Mouse (Mus musculus) hindbrain, embryonic 12.5 days (tissue): ENCODE data around the gene Lmnb2. TPM values are rescaled to one million over a fixed set of nuclear protein-coding genes. Genes with fewer than 3 reads are reported as not detected.

Source experiments
- ATAC-seq: fragments of 200-750 bp; cut with Nextera tagmentation; 2 replicates; pipeline ENCODE4 v1.8.0; 2017; ENCODE audit warnings: moderate TSS enrichment; ENCODE audit not compliant: low FRiP score
- H3K27ac ChIP-seq: fragments of 300-500 bp; sonication (generic); 2 replicates; pipeline ENCODE4 v1.5.1; 2016; ENCODE audit warnings: mild to moderate bottlenecking
- H3K27me3 ChIP-seq: fragments of 300-500 bp; sonication (generic); 2 replicates; pipeline ENCODE4 v1.6.1; 2016; ENCODE audit warnings: mild to moderate bottlenecking
- H3K36me3 ChIP-seq: fragments of 300-500 bp; sonication (generic); 2 replicates; pipeline ENCODE4 v1.6.1; 2016; ENCODE audit warnings: mild to moderate bottlenecking
- H3K4me1 ChIP-seq: fragments of 300-500 bp; sonication (generic); 2 replicates; pipeline ENCODE4 v1.6.1; 2016
- H3K4me2 ChIP-seq: fragments of 300-500 bp; sonication (generic); replicated peaks from 2 replicates; pipeline ENCODE4 v1.6.1; 2016; ENCODE audit warnings: mild to moderate bottlenecking
- H3K4me3 ChIP-seq: fragments of 300-500 bp; sonication (generic); 2 replicates; pipeline ENCODE4 v1.5.1; 2016; ENCODE audit warnings: mild to moderate bottlenecking
- H3K9ac ChIP-seq: fragments of 300-500 bp; sonication (generic); 2 replicates; pipeline ENCODE4 v1.6.1; 2016; ENCODE audit warnings: mild to moderate bottlenecking, moderate library complexity
- H3K9me3 ChIP-seq: fragments of 300-500 bp; sonication (generic); replicated peaks from 2 replicates; pipeline ENCODE4 v1.6.1; 2016; ENCODE audit warnings: mild to moderate bottlenecking
- WGBS: fragments of 180-500 bp; shearing (Covaris S2); methylation state at CpG from one replicate; pipeline ENCODE4 v1.1.7; 2016; 5-methylcytosine and 5-hydroxymethylcytosine counted together
- polyA plus RNA-seq: library from polyadenylated mRNA; unstranded; fragments of >200 nt; fragmentation: Nextera tagmentation; extraction: Ambion mirVana; gene quantifications from 2 replicates; pipeline ENCODE4 v1.2.1, GENCODE M21; 2016

The Lmnb2 gene
- polyA plus RNA-seq, 1 experiment from 2014 or later = 56.8 TPM

GRCm38 (mm10) chr10:80933421-80933979 lies 15.5 kb upstream of the Lmnb2 start:
- H3K27me3 ChIP-seq = peaks cover 84% of the 10 kb centered on the region
- no peak overlapping the region for H3K27ac ChIP-seq
- no peaks in the 10 kb centered on the region for H3K36me3 ChIP-seq
- H3K4me2 ChIP-seq = peak overlapping the region; percentile 35
- no peak for ATAC-seq
- H3K4me1 ChIP-seq = peaks cover 88% of the 10 kb centered on the region
- peak overlapping the region; percentile 45; the same call in 1 of the 2 replicates for H3K4me3 ChIP-seq
- no peaks in the 10 kb centered on the region for H3K9me3 ChIP-seq
- WGBS = 3% methylated on average over 21 of the region's 21 CpGs
- no peak overlapping the region for H3K9ac ChIP-seq

- Histone ChIP-seq H3K4me2 (peak overlapping the region; percentile 75), H3K4me3 (peak overlapping the region; percentile 45), H3K27me3 (peaks cover 78% of the 10 kb centered on the region), H3K9me3 (no peaks in the 10 kb centered on the region), H3K9ac (0 out of 2 replicates have a peak overlapping the region, but pooled peaks have one; percentile 27), H3K4me1 (peaks cover 83% of the 10 kb centered on the region), H3K27ac (no peak overlapping the region), H3K36me3 (no peaks in the 10 kb centered on the region)
- no peak for ATAC-seq
- 1% methylated on average over 17 of the region's 17 CpGs for WGBS
Observed at GRCm38 (mm10) chr10:80932700-80933420, 14.8 kb upstream of the Lmnb2 start.

GRCm38 (mm10) chr10:80932206-80932605 lies 14.2 kb upstream of the Lmnb2 start:
- peaks cover 71% of the 10 kb centered on the region for H3K27me3 ChIP-seq
- H3K27ac ChIP-seq = no peak overlapping the region
- peaks cover 77% of the 10 kb centered on the region for H3K4me1 ChIP-seq
- ATAC-seq = no peak
- H3K9ac ChIP-seq = no peak overlapping the region
- H3K36me3 ChIP-seq = no peaks in the 10 kb centered on the region
- H3K4me2 ChIP-seq = peak overlapping the region; percentile 75
- H3K9me3 ChIP-seq = no peaks in the 10 kb centered on the region
- H3K4me3 ChIP-seq = peak overlapping the region; percentile 45
- under 1% methylated on average over 20 of the region's 20 CpGs for WGBS

GRCm38 (mm10) chr10:80931695-80932094 lies 13.7 kb upstream of the Lmnb2 start:
- H3K27ac ChIP-seq = no peak overlapping the region
- H3K4me1 ChIP-seq = peaks cover 71% of the 10 kb centered on the region
- H3K36me3 ChIP-seq = no peaks in the 10 kb centered on the region
- under 1% methylated on average over 26 of the region's 26 CpGs for WGBS
- ATAC-seq = no peak
- peak overlapping the region; percentile 75 for H3K4me2 ChIP-seq
- H3K27me3 ChIP-seq = peaks cover 66% of the 10 kb centered on the region
- no peak overlapping the region for H3K9ac ChIP-seq
- H3K4me3 ChIP-seq = peak overlapping the region; percentile 45
- H3K9me3 ChIP-seq = no peaks in the 10 kb centered on the region

- Histone ChIP-seq H3K27me3 (peaks cover 61% of the 10 kb centered on the region), H3K27ac (no peak overlapping the region), H3K4me2 (peak overlapping the region; percentile 75), H3K4me1 (peaks cover 67% of the 10 kb centered on the region), H3K9me3 (no peaks in the 10 kb centered on the region), H3K4me3 (peak overlapping the region; percentile 45), H3K36me3 (no peaks in the 10 kb centered on the region), H3K9ac (peak overlapping the region; percentile 58; the same call in 1 of the 2 replicates)
- no peak for ATAC-seq
- 4% methylated on average over 14 of the region's 14 CpGs for WGBS
Observed at GRCm38 (mm10) chr10:80931153-80931671, 13.2 kb upstream of the Lmnb2 start.

GRCm38 (mm10) chr10:80930361-80931152 lies 12.5 kb upstream of the Lmnb2 start:
- peak; percentile 22; the same call in 1 of the 2 replicates for ATAC-seq
- no peaks in the 10 kb centered on the region for H3K9me3 ChIP-seq
- under 1% methylated on average over 45 of the region's 45 CpGs for WGBS

GRCm38 (mm10) chr10:80929299-80930226 lies 11.5 kb upstream of the Lmnb2 start, which contains the start of gene Gadd45b:
TSS of gene Gadd45b (plus strand) at chr10:80930073.
- H3K9me3 ChIP-seq = no peaks in the 10 kb centered on the region
- H3K27ac ChIP-seq = peak within 1 kb of the TSS; percentile 75
- H3K36me3 ChIP-seq = no peaks in the 10 kb centered on the region
- peaks cover 54% of the 10 kb centered on the region for H3K4me1 ChIP-seq
- ATAC-seq = peak; percentile 88
- peak within 1 kb of the TSS; percentile 68 for H3K9ac ChIP-seq
- H3K4me3 ChIP-seq = peak within 1 kb of the TSS; percentile 45
- H3K4me2 ChIP-seq = peak within 1 kb of the TSS; percentile 91
- under 1% methylated on average over 56 of the region's 56 CpGs for WGBS
- H3K27me3 ChIP-seq = peaks cover 45% of the 10 kb centered on the region

More at GRCm38 (mm10) chr10:80930361-80931152, 12.5 kb upstream of the Lmnb2 start:
- H3K36me3 ChIP-seq = no peaks in the 10 kb centered on the region
- no peak overlapping the region for H3K27ac ChIP-seq
- H3K4me1 ChIP-seq = peaks cover 60% of the 10 kb centered on the region
- H3K4me3 ChIP-seq = peak overlapping the region; percentile 45
- H3K9ac ChIP-seq = peak overlapping the region; percentile 58
- peak overlapping the region; percentile 75 for H3K4me2 ChIP-seq
- peaks cover 55% of the 10 kb centered on the region for H3K27me3 ChIP-seq

- Histone ChIP-seq H3K36me3 (no peaks in the 10 kb centered on the region), H3K4me1 (peaks cover 46% of the 10 kb centered on the region), H3K9ac (peak overlapping the region; percentile 68), H3K27me3 (peaks cover 36% of the 10 kb centered on the region), H3K9me3 (no peaks in the 10 kb centered on the region), H3K4me2 (peak overlapping the region; percentile 91), H3K4me3 (peak overlapping the region; percentile 45), H3K27ac (peak overlapping the region; percentile 75)
- ATAC-seq = peak; percentile 36
- under 1% methylated on average over 47 of the region's 48 CpGs for WGBS
Observed at GRCm38 (mm10) chr10:80928586-80929298, 10.7 kb upstream of the Lmnb2 start.

- peaks cover 4% of the 10 kb centered on the region for H3K27me3 ChIP-seq
- no peak for ATAC-seq
- WGBS = 42% methylated on average over 3 of the region's 3 CpGs
- H3K4me1 ChIP-seq = peaks cover 20% of the 10 kb centered on the region
- H3K9me3 ChIP-seq = no peaks in the 10 kb centered on the region
- no peak overlapping the region for H3K4me3 ChIP-seq
- H3K36me3 ChIP-seq = no peaks in the 10 kb centered on the region
- no peak overlapping the region for H3K9ac ChIP-seq
- no peak overlapping the region for H3K27ac ChIP-seq
- H3K4me2 ChIP-seq = no peak overlapping the region
Observed at GRCm38 (mm10) chr10:80925472-80925871, 7.4 kb upstream of the Lmnb2 start.

GRCm38 (mm10) chr10:80921923-80922322 lies 3.9 kb upstream of the Lmnb2 start:
- H3K4me3 ChIP-seq = peak overlapping the region; percentile 17; the same call in 1 of the 2 replicates
- H3K9me3 ChIP-seq = no peaks in the 10 kb centered on the region
- H3K9ac ChIP-seq = peak overlapping the region; percentile 33; the same call in 1 of the 2 replicates
- H3K27me3 ChIP-seq = peaks cover 4% of the 10 kb centered on the region
- peak overlapping the region; percentile 43 for H3K4me2 ChIP-seq
- no peaks in the 10 kb centered on the region for H3K36me3 ChIP-seq
- WGBS = 5% methylated on average over 16 of the region's 16 CpGs
- peaks cover 17% of the 10 kb centered on the region for H3K4me1 ChIP-seq
- no peak overlapping the region for H3K27ac ChIP-seq
- ATAC-seq = no peak
